Mouse (Mus musculus) naive thymus-derived CD4-positive, alpha-beta T cell, adult 2 months (primary cell): Measurements from ENCODE around the gene Gm45783.
"Not testable (repeated sequence)": the region's sequence is repeated elsewhere in the genome, so short reads cannot be mapped to it uniquely, and the experiment has no call there.

Experiments
- DNase-seq: peaks from one replicate; pipeline ENCODE4 v3.0.0-alpha.2; 2011; ENCODE audit warnings: low read depth

Gm45783 gene

DNA sequence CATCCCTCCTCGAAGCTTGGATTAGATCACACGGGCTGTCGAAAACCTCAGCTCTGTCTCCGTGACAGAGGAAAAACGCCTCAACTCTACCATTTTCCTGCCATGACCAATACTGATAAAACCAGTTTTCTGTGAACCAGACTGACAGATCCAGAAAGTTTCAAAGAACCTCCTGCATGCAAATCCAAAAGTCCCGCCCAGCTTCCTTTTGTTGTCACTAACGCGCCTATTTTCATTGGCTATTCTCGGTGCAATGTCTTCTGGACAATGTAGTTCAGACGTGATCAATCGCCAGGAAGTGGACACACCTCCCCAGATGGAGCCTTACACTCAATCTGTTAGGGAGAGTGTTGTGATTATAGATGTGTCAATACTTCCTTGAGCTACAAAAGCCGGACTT is at the start of gene Gm45783:
Gene Gm45783, minus strand, starts transcription at position 143 of the 400 bp plus-strand sequence.
- not testable (repeated sequence) for DNase-seq

GRCm38 (mm10) chr7:7399603-7400002 is 25.2 kb upstream of the Gm45783 start, which contains the start of gene Vmn2r31:
TSS of gene Vmn2r31 (minus strand) at chr7:7399703.
- not testable (repeated sequence) for DNase-seq

DNA sequence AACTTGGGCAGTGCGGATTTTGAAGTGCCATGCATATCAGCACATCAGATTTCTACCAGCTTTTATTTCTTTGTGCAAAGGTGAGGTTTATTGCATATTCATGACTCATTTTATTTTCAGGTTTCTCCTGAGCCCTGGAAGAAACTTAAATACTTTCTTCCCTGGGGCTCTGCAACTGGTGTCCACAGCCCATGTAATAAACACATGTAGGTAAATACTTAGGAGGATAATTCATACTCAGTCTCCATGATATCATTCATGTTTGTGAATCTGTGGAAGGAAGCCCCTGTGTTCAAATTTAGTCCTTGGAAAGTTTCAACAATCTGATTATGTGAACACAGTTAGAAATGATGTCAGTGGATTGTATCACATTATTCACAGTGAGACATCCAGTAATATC is 36.9 kb downstream of the Gm45783 start, which contains the start of gene Vmn2r30:
Gene Vmn2r30, minus strand, starts transcription at position 101 of the 400 bp plus-strand sequence.
- DNase-seq: not testable (repeated sequence)

GRCm38 (mm10) chr7:7295595-7295994 is 78.8 kb downstream of the Gm45783 start:
- peak; percentile 76 for DNase-seq
